Comparison of ENCODE assay signal across 9 mouse cellular contexts in the genomic region with DNA sequence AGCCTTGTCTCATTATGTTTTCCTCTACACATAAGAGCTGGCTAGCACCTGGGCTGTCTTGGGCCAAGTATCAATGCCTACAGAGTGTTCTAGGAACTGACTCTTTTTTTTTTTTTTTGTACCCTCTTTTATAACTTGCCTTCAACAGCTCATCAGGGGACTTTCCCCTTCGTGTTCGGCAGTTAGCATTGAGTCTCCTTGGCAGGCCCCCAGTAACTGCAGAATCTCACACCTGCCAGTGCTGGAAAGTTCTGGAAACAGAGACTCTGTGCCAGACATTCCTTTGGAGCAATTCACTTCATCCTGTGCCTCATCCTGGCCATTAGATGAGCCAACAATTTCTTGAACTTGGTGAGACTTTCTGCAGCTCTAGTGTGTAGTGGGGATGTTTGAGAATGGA.
DNase-seq lines count a peak whose midpoint lies in the region; ATAC-seq lines count a peak whose summit lies in the region.
"Had no signal": no experiment of that assay in that cellular context is flagged by ENCODE, and none has a peak within 500 bp of the region (broad histone marks: within the 10 kb centered on the region; RNA-seq: fewer than 3 reads in every experiment).

No protein-coding gene starts in this region.

- no peak overlapping the region for H3K9ac ChIP-seq in forebrain, embryonic 13.5 days
- no peak overlapping the region for H3K9ac ChIP-seq in embryonic facial prominence, embryonic 15.5 days
- H3K9ac ChIP-seq in heart, embryonic 11.5 days (ENCODE audit: low read depth, low read length), result no peak overlapping the region
- H3K9ac ChIP-seq in hindbrain, embryonic 14.5 days, result no peak overlapping the region
- H3K9ac ChIP-seq: liver, postnatal 0 days had no signal

- no peaks in the 10 kb centered on the region for H3K9me3 ChIP-seq in forebrain, embryonic 10.5 days
- 0 out of 2 replicates have a peak, but pooled peaks cover under 1% of the 10 kb centered on the region for H3K9me3 ChIP-seq in forebrain, embryonic 13.5 days (replicated peaks)
- H3K9me3 ChIP-seq in embryonic facial prominence, embryonic 15.5 days (replicated peaks), result no peaks in the 10 kb centered on the region
- no peaks in the 10 kb centered on the region for H3K9me3 ChIP-seq in heart, embryonic 11.5 days (replicated peaks; ENCODE audit: control insufficient read depth, low read length)
- no peaks in the 10 kb centered on the region for H3K9me3 ChIP-seq in hindbrain, embryonic 14.5 days (ENCODE audit: control insufficient read depth, low read length)

- no peak for ATAC-seq in forebrain, embryonic 13.5 days
- ATAC-seq in embryonic facial prominence, embryonic 15.5 days (ENCODE audit: insufficient number of reproducible peaks, low FRiP score, low TSS enrichment, low read depth), result peak; percentile 29; the same call in 1 of the 2 replicates
- ATAC-seq in heart, embryonic 11.5 days (replicated peaks; ENCODE audit: insufficient number of reproducible peaks, low FRiP score, low TSS enrichment), result no peak
- ATAC-seq in hindbrain, embryonic 14.5 days (ENCODE audit: low FRiP score), result no peak
- ATAC-seq: liver, postnatal 0 days had no signal

- no peaks in the 10 kb centered on the region for H3K36me3 ChIP-seq in forebrain, embryonic 10.5 days (replicated peaks)
- H3K36me3 ChIP-seq in forebrain, embryonic 13.5 days (ENCODE audit: poor library complexity, severe bottlenecking), result no peaks in the 10 kb centered on the region
- H3K36me3 ChIP-seq in embryonic facial prominence, embryonic 15.5 days, result no peaks in the 10 kb centered on the region
- H3K36me3 ChIP-seq in heart, embryonic 11.5 days (ENCODE audit: control insufficient read depth, insufficient read depth, low read length), result no peaks in the 10 kb centered on the region
- no peaks in the 10 kb centered on the region for H3K36me3 ChIP-seq in hindbrain, embryonic 14.5 days (replicated peaks; ENCODE audit: control insufficient read depth, insufficient read depth)

- 0 out of 2 replicates have a peak overlapping the region, but pooled peaks have one; percentile 44 for H3K27ac ChIP-seq in forebrain, embryonic 10.5 days
- no peak overlapping the region for H3K27ac ChIP-seq in forebrain, embryonic 13.5 days
- H3K27ac ChIP-seq in embryonic facial prominence, embryonic 15.5 days (replicated peaks), result 0 out of 2 replicates have a peak overlapping the region, but pooled peaks have one; percentile 2
- 0 out of 2 replicates have a peak overlapping the region, but pooled peaks have one; percentile 1 for H3K27ac ChIP-seq in heart, embryonic 11.5 days (ENCODE audit: low read depth, low read length)
- H3K27ac ChIP-seq in hindbrain, embryonic 14.5 days, result no peak overlapping the region

- WGBS in forebrain, embryonic 10.5 days, result 78% methylated on average over 2 of the region's 2 CpGs
- WGBS in forebrain, embryonic 13.5 days, result 56% methylated on average over 2 of the region's 2 CpGs
- 42% methylated on average over 2 of the region's 2 CpGs for WGBS in embryonic facial prominence, embryonic 15.5 days
- 39% methylated on average over 2 of the region's 2 CpGs for WGBS in heart, embryonic 11.5 days (ENCODE audit: insufficient replicate concordance)
- WGBS in hindbrain, embryonic 14.5 days, result 56% methylated on average over 2 of the region's 2 CpGs

- H3K4me3 ChIP-seq in forebrain, embryonic 10.5 days, result no peak overlapping the region
- no peak overlapping the region for H3K4me3 ChIP-seq in forebrain, embryonic 13.5 days
- H3K4me3 ChIP-seq in embryonic facial prominence, embryonic 15.5 days (replicated peaks), result no peak overlapping the region
- H3K4me3 ChIP-seq in heart, embryonic 11.5 days (ENCODE audit: low read depth, low read length), result no peak overlapping the region
- H3K4me3 ChIP-seq in hindbrain, embryonic 14.5 days (replicated peaks; ENCODE audit: low read length), result no peak overlapping the region

- no peaks in the 10 kb centered on the region for H3K27me3 ChIP-seq in forebrain, embryonic 10.5 days (ENCODE audit: poor library complexity, severe bottlenecking)
- H3K27me3 ChIP-seq in forebrain, embryonic 13.5 days, result no peaks in the 10 kb centered on the region
- H3K27me3 ChIP-seq in embryonic facial prominence, embryonic 15.5 days, result no peaks in the 10 kb centered on the region
- H3K27me3 ChIP-seq in heart, embryonic 11.5 days (ENCODE audit: control insufficient read depth, insufficient read depth, low read length), result no peaks in the 10 kb centered on the region
- H3K27me3 ChIP-seq in hindbrain, embryonic 14.5 days (ENCODE audit: control insufficient read depth, insufficient read depth, low read length), result no peaks in the 10 kb centered on the region

- H3K4me2 ChIP-seq in forebrain, embryonic 13.5 days, result no peak overlapping the region
- no peak overlapping the region for H3K4me2 ChIP-seq in embryonic facial prominence, embryonic 15.5 days (replicated peaks)
- no peak overlapping the region for H3K4me2 ChIP-seq in heart, embryonic 11.5 days
- H3K4me2 ChIP-seq in hindbrain, embryonic 14.5 days (replicated peaks), result no peak overlapping the region

- DNase-seq in forebrain, embryonic 10.5 days (ENCODE audit: extremely low spot score, low spot score), result no peak
- peak; percentile 70 for DNase-seq in lung, postnatal 14 days
- DNase-seq in hindbrain, embryonic 14.5 days (ENCODE audit: low spot score), result no peak
- DNase-seq in layer of hippocampus, adult 11-12 months (ENCODE audit: low spot score), result no peak
- DNase-seq in thymus, postnatal 14 days, result no peak
- DNase-seq: liver, postnatal 0 days had no signal

- H3K4me1 ChIP-seq in forebrain, embryonic 10.5 days, result peaks cover 7% of the 10 kb centered on the region; the same call in 1 of the 2 replicates
- H3K4me1 ChIP-seq in forebrain, embryonic 13.5 days, result peaks cover 13% of the 10 kb centered on the region
- peaks cover 8% of the 10 kb centered on the region; the same call in 1 of the 2 replicates for H3K4me1 ChIP-seq in embryonic facial prominence, embryonic 15.5 days
- peaks cover 13% of the 10 kb centered on the region for H3K4me1 ChIP-seq in heart, embryonic 11.5 days (ENCODE audit: control insufficient read depth, insufficient read depth, low read length)
- no peaks in the 10 kb centered on the region for H3K4me1 ChIP-seq in hindbrain, embryonic 14.5 days (replicated peaks; ENCODE audit: control insufficient read depth, insufficient read depth, low read length)

Comparison
In these comparisons a context has a peak if more than half of its experiments do, and no peak if none do; other contexts are left out.
1. H3K27ac ChIP-seq: peak in forebrain, embryonic 10.5 days (single experiment), embryonic facial prominence, embryonic 15.5 days (single experiment) and heart, embryonic 11.5 days (single experiment); none in forebrain, embryonic 13.5 days (single experiment) and hindbrain, embryonic 14.5 days (single experiment).